Mouse (Mus musculus): ENCODE data around the gene Tmem181a. TPM values are rescaled to one million over a fixed set of nuclear protein-coding genes. Genes with fewer than 3 reads are reported as not detected.
"Not testable (repeated sequence)": the region's sequence is repeated elsewhere in the genome, so short reads cannot be mapped to it uniquely, and the experiment has no call there.

The Tmem181a gene
- total RNA-seq, 2 experiments from 2014 or later: 0.58 to 2.2 TPM

DNA sequence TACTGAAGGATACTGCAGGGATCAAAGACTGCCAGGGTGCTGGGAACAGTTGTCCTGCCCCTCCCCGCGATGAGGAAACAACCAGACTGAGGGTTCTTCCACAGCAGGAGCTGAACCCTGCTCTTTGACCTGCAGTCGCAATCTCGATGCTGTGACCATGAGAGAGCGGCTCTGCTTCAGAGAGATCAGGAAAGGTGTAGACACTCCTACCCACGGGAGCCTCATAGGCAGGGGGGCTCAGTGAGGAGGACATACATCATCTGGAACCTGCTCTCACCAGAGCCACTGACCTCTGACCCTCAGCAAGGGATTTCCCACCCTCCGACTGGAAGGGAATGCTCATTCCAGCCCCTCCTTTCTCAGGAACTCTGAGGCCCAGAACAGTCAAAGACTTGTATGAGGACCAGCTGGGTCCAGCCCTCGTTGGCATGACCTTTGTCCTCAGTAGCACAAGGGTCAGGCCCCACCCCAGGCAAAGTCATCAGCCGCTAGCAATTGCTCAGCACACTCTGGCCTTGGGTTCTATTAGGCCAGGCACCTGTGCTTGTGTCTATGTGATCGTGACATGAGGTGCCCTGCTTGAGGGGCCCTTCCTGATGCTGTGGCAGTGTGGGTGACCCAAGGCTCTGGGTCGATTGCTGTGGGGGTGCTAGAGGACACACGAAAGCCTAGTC lies 43.7 kb downstream of the Tmem181a start:
- ATAC-seq (replicated peaks; ENCODE audit: low FRiP score, poor library complexity, severe bottlenecking): not testable (repeated sequence)

DNA sequence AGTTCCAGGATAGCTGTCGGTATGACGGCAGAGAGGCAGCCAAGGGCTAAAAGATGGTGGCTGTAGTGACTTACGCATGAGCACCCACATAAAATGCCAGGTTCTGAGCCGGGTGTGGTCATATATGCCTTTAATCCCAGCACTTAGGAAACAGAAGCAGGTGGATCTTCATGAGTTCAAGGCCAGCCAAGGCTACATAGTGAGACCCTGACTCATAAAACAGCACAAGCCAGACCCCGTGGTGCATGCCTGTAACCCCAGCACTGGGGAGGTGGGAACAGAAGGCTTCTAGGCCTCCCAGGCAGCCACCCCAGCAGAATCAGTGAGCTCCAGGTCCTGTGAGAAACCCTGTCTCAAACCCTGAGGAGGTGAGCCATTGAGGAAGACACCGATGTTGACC lies 48.2 kb downstream of the Tmem181a start:
- ATAC-seq (replicated peaks; ENCODE audit: low FRiP score, poor library complexity, severe bottlenecking): not testable (repeated sequence)

DNA sequence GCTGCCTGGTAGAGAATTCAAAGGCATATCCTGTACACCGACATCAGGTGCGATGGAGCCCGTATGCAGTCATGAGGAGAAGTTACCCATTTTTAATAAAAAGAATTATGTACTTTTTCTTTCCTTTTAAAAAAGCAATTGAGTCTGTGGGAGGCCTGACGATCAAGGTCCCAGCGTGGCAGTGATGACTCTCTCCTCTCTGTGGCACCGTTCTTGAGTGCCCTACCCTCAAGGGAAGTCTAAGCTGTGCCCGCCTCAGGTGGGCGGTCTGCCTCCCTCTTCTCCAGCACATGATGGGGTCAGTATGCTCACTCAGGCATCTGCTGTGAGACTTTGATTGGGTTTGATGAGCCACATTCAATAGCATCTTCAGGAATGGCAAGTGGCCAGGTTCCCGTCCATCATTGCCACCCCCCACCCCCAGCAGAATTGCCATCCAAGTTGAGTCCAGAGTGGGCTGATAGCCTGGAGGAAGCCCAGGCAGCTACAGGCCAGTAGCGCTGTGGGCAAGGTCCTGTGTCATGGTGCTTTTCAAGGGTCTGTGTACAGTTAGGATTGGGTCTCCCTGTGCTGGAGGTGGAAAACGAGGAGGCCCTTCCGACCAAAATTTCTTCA lies 49.1 kb downstream of the Tmem181a start:
- ATAC-seq (replicated peaks; ENCODE audit: low FRiP score, poor library complexity, severe bottlenecking): not testable (repeated sequence)

GRCm38 (mm10) chr17:6306503-6306902 lies 49.8 kb downstream of the Tmem181a start:
- ATAC-seq (replicated peaks; ENCODE audit: low FRiP score, poor library complexity, severe bottlenecking): not testable (repeated sequence)

- ATAC-seq (replicated peaks; ENCODE audit: low FRiP score, poor library complexity, severe bottlenecking): not testable (repeated sequence)
These were observed 55.1 kb downstream of the Tmem181a start for GRCm38 (mm10) chr17:6311716-6312115.

GRCm38 (mm10) chr17:6312755-6313154 lies 56.1 kb downstream of the Tmem181a start:
- not testable (repeated sequence) for ATAC-seq (replicated peaks; ENCODE audit: low FRiP score, poor library complexity, severe bottlenecking)

- not testable (repeated sequence) for ATAC-seq (replicated peaks; ENCODE audit: low FRiP score, poor library complexity, severe bottlenecking)
These were observed 57.8 kb downstream of the Tmem181a start for GRCm38 (mm10) chr17:6314493-6314892.

- ATAC-seq (replicated peaks; ENCODE audit: low FRiP score, poor library complexity, severe bottlenecking): not testable (repeated sequence)
These were observed 59.0 kb downstream of the Tmem181a start for GRCm38 (mm10) chr17:6315706-6316105.

DNA sequence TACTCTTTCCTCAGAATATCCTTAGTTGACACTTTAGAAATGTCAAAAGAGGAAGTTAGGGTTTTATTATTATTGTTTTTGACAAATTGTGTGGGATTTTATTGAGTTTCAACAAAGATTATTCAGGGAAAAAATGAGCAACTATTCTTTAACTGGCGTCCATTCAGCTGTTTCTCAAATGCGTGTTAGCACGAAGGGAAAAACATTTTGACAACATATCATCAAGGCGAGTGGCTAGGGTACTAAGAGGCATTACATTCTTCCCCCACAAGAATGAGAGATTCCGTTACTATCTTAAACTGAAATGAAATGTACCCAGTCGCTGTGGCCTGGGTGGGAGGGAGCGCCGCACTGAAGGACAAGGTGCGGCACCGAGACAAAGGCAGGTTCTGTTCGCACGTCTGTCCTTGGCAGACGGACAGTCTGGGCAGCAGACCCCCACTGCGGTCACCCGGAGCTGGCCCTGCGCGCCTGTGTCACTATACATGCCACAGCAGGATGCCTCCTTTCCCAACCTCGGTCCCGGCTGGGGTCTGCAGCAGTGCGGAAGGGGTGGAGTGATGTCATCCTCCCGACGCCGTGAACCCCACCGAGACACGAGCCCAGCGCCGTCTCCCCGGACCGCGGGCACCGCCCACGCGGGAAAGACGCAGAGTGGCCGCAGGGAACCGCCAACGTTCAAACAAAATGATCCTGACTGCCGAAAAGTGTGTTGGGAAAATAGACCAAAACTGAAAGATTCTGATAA lies 59.9 kb downstream of the Tmem181a start:
- peak; percentile 63 for ATAC-seq (replicated peaks; ENCODE audit: low FRiP score, poor library complexity, severe bottlenecking)

DNA sequence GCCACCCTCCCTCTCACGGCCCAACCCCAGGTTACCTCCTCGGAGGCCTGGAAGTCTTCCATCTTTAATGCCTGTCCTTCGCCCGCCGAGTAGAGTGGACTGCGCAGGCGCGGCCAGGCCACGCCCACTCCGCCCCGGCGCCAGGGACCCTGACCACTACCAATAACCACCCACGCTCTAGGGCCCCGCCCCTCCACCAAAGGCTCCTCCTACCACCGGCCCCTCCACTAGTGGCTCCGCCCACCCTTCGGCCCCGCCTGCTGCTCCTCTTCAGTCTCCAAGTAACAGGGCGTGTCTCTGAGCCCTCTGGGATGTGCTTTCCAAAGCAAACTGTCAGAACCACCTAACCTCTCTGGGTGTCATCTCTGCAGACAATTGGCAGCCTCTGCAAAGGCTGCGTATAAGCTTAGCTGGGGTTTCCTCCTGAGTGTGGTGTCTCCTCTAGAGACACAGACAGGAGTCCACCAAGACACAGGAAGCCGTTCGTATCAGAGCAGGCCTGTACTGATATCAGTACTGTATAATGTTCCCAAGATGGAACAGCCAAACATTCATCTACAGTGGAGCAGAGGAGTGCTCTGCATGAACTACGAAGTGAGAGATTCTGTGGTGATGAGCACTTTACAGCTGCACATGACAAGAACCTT lies 60.8 kb downstream of the Tmem181a start, which contains the start of gene Dynlt1a:
Gene Dynlt1a, minus strand, starts transcription at position 162 of the 647 bp plus-strand sequence.
- peak; percentile 97 for ATAC-seq (replicated peaks; ENCODE audit: low FRiP score, poor library complexity, severe bottlenecking)

GRCm38 (mm10) chr17:6321081-6321777 lies 64.6 kb downstream of the Tmem181a start:
- not testable (repeated sequence) for ATAC-seq (replicated peaks; ENCODE audit: low FRiP score, poor library complexity, severe bottlenecking)

GRCm38 (mm10) chr17:6321778-6322101 lies 65.1 kb downstream of the Tmem181a start:
- ATAC-seq (replicated peaks; ENCODE audit: low FRiP score, poor library complexity, severe bottlenecking): not testable (repeated sequence)

GRCm38 (mm10) chr17:6325021-6325420 lies 68.4 kb downstream of the Tmem181a start:
- ATAC-seq (replicated peaks; ENCODE audit: low FRiP score, poor library complexity, severe bottlenecking): not testable (repeated sequence)

GRCm38 (mm10) chr17:6325543-6325942 lies 68.9 kb downstream of the Tmem181a start:
- not testable (repeated sequence) for ATAC-seq (replicated peaks; ENCODE audit: low FRiP score, poor library complexity, severe bottlenecking)

DNA sequence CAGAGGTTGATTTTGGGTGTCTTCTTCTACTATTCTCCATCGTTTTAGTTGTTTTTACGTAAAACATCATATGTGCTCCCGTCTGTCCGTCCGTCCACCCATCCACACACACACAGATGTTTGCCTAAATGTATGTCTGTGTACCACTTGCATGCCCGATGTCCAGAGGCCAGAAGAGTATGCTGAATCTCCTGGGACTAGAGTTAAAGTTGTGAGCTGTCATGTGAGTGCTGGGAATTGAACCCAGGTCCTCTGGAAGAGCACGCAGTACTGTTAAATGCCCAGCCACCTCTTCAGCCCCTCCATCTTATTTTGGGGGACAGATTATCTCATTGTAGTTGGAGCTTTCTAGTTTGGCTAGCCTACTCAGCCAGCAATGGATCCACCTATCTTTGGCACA lies 70.9 kb downstream of the Tmem181a start:
- ATAC-seq (replicated peaks; ENCODE audit: low FRiP score, poor library complexity, severe bottlenecking): not testable (repeated sequence)

- ATAC-seq (replicated peaks; ENCODE audit: low FRiP score, poor library complexity, severe bottlenecking): peak; percentile 52; the same call in 1 of the 2 replicates
These were observed 72.3 kb downstream of the Tmem181a start for GRCm38 (mm10) chr17:6328997-6329396.

DNA sequence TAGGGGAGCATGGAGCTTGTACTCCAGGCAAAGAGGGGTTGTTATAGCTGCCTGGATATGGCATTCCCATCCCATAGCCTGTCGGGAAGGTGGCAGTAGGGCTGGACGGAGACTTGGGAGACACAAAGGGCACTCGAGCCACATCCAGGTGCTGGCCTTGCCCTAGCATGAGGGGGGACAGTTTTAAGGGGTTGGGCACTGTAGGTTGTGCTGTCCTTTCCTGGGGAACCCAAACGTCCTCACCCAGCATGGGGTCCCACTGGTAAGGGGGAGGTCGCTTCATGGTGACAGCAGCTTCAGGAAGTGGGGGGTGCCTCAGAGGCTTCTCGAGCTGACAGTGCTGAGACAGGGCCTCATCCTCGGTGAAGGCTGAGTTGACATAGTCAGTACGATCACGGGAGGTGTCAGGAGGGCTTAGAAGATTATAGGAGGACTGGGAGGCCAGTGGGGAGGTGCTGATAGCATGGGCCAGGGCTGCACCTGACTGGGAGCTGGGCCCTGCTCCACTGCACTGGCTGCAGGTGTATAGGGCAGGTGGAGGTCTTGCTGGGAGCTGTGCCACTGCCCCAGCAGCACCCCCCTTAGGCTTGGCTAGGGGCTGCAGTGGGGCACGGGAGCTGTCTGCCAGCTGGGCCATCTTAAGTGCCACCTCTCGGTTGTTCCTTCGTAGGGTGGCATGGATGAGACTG lies 86.1 kb downstream of the Tmem181a start:
- peak; percentile 39; the same call in 1 of the 2 replicates for ATAC-seq (replicated peaks; ENCODE audit: low FRiP score, poor library complexity, severe bottlenecking)

- not testable (repeated sequence) for ATAC-seq (replicated peaks; ENCODE audit: low FRiP score, poor library complexity, severe bottlenecking)
These were observed 98.6 kb downstream of the Tmem181a start for GRCm38 (mm10) chr17:6355256-6355655.
